Mouse (Mus musculus): ENCODE measurements around the gene Hexim1. TPM values are rescaled to one million over a fixed set of nuclear protein-coding genes. Genes with fewer than 3 reads are reported as not detected.

Gene Hexim1
- polyA plus RNA-seq, 1 experiment from 2014 or later: 4.0 TPM

- no peak overlapping the region for H3K4me2 ChIP-seq (replicated peaks)
- H3K27ac ChIP-seq: no peak overlapping the region
- no peak overlapping the region for H3K4me3 ChIP-seq
- H3K36me3 ChIP-seq: no peaks in the 10 kb centered on the region
- H3K9me3 ChIP-seq (replicated peaks): no peaks in the 10 kb centered on the region
- 80% methylated on average over 11 of the region's 11 CpGs for WGBS
- peaks cover 20% of the 10 kb centered on the region for H3K4me1 ChIP-seq
- H3K27me3 ChIP-seq: peaks cover 50% of the 10 kb centered on the region
- no peak overlapping the region for H3K9ac ChIP-seq
- ATAC-seq (ENCODE audit: low FRiP score): no peak
These were observed 37.9 kb upstream of the Hexim1 start for GRCm38 (mm10) chr11:103078131-103078530.

GRCm38 (mm10) chr11:103080323-103081091 lies 35.5 kb upstream of the Hexim1 start:
- H3K9ac ChIP-seq: peak overlapping the region; percentile 50
- no peaks in the 10 kb centered on the region for H3K9me3 ChIP-seq (replicated peaks)
- H3K27ac ChIP-seq: no peak overlapping the region
- 1% methylated on average over 43 of the region's 43 CpGs for WGBS
- peak overlapping the region; percentile 30 for H3K4me3 ChIP-seq
- no peaks in the 10 kb centered on the region for H3K36me3 ChIP-seq
- peaks cover 51% of the 10 kb centered on the region for H3K27me3 ChIP-seq
- peaks cover 11% of the 10 kb centered on the region for H3K4me1 ChIP-seq
- ATAC-seq (ENCODE audit: low FRiP score): peak; percentile 52; the same call in 1 of the 2 replicates
- H3K4me2 ChIP-seq (replicated peaks): peak overlapping the region; percentile 57

- WGBS: 48% methylated on average over 6 of the region's 6 CpGs
- Histone ChIP-seq H3K4me1 (peaks cover 11% of the 10 kb centered on the region), H3K9ac (no peak overlapping the region), H3K4me3 (no peak overlapping the region), H3K9me3 (replicated peaks) (no peaks in the 10 kb centered on the region), H3K27ac (no peak overlapping the region), H3K36me3 (no peaks in the 10 kb centered on the region), H3K27me3 (peaks cover 51% of the 10 kb centered on the region), H3K4me2 (replicated peaks) (no peak overlapping the region)
- ATAC-seq (ENCODE audit: low FRiP score): no peak
These were observed 34.4 kb upstream of the Hexim1 start for GRCm38 (mm10) chr11:103081631-103082030.

GRCm38 (mm10) chr11:103093306-103093705 lies 22.7 kb upstream of the Hexim1 start:
- no peak for ATAC-seq (ENCODE audit: low FRiP score)
- Histone ChIP-seq H3K4me3 (no peak overlapping the region), H3K36me3 (no peaks in the 10 kb centered on the region), H3K4me1 (no peaks in the 10 kb centered on the region), H3K9me3 (replicated peaks) (no peaks in the 10 kb centered on the region), H3K9ac (no peak overlapping the region), H3K27ac (no peak overlapping the region), H3K27me3 (peaks cover 22% of the 10 kb centered on the region), H3K4me2 (replicated peaks) (no peak overlapping the region)
- WGBS: 96% methylated on average over 7 of the region's 7 CpGs

GRCm38 (mm10) chr11:103093862-103094833 lies 21.9 kb upstream of the Hexim1 start:
- Histone ChIP-seq H3K9ac (no peak overlapping the region), H3K36me3 (no peaks in the 10 kb centered on the region), H3K9me3 (replicated peaks) (no peaks in the 10 kb centered on the region), H3K4me2 (replicated peaks) (no peak overlapping the region), H3K27me3 (peaks cover 30% of the 10 kb centered on the region), H3K4me3 (no peak overlapping the region), H3K4me1 (no peaks in the 10 kb centered on the region), H3K27ac (no peak overlapping the region)
- WGBS: 70% methylated on average over 20 of the region's 20 CpGs
- no peak for ATAC-seq (ENCODE audit: low FRiP score)

GRCm38 (mm10) chr11:103095107-103095670 lies 20.8 kb upstream of the Hexim1 start:
- Histone ChIP-seq H3K9ac (no peak overlapping the region), H3K27me3 (peaks cover 40% of the 10 kb centered on the region), H3K36me3 (no peaks in the 10 kb centered on the region), H3K27ac (no peak overlapping the region), H3K4me2 (replicated peaks) (no peak overlapping the region), H3K4me1 (no peaks in the 10 kb centered on the region), H3K9me3 (replicated peaks) (no peaks in the 10 kb centered on the region), H3K4me3 (no peak overlapping the region)
- WGBS: 52% methylated on average over 9 of the region's 9 CpGs
- no peak for ATAC-seq (ENCODE audit: low FRiP score)

GRCm38 (mm10) chr11:103095801-103096200 lies 20.2 kb upstream of the Hexim1 start:
- H3K4me3 ChIP-seq: no peak overlapping the region
- H3K27me3 ChIP-seq: peaks cover 47% of the 10 kb centered on the region
- H3K36me3 ChIP-seq: no peaks in the 10 kb centered on the region
- H3K4me2 ChIP-seq (replicated peaks): no peak overlapping the region
- H3K9ac ChIP-seq: no peak overlapping the region
- no peak for ATAC-seq (ENCODE audit: low FRiP score)
- H3K4me1 ChIP-seq: peaks cover under 1% of the 10 kb centered on the region; the same call in 1 of the 2 replicates
- no peak overlapping the region for H3K27ac ChIP-seq
- WGBS: 92% methylated on average over 6 of the region's 6 CpGs
- H3K9me3 ChIP-seq (replicated peaks): no peaks in the 10 kb centered on the region

GRCm38 (mm10) chr11:103096979-103097894 lies 18.8 kb upstream of the Hexim1 start:
- Histone ChIP-seq H3K9me3 (replicated peaks) (no peaks in the 10 kb centered on the region), H3K27ac (no peak overlapping the region), H3K27me3 (peaks cover 59% of the 10 kb centered on the region), H3K4me3 (no peak overlapping the region), H3K9ac (0 out of 2 replicates have a peak overlapping the region, but pooled peaks have one; percentile 8), H3K36me3 (no peaks in the 10 kb centered on the region), H3K4me2 (replicated peaks) (no peak overlapping the region), H3K4me1 (peaks cover 15% of the 10 kb centered on the region)
- ATAC-seq (ENCODE audit: low FRiP score): no peak
- 29% methylated on average over 22 of the region's 22 CpGs for WGBS

- no peaks in the 10 kb centered on the region for H3K36me3 ChIP-seq
- WGBS: 65% methylated on average over 11 of the region's 11 CpGs
- H3K9ac ChIP-seq: no peak overlapping the region
- H3K4me1 ChIP-seq: peaks cover 24% of the 10 kb centered on the region
- ATAC-seq (ENCODE audit: low FRiP score): no peak
- peaks cover 67% of the 10 kb centered on the region for H3K27me3 ChIP-seq
- no peaks in the 10 kb centered on the region for H3K9me3 ChIP-seq (replicated peaks)
- H3K4me2 ChIP-seq (replicated peaks): no peak overlapping the region
- no peak overlapping the region for H3K27ac ChIP-seq
- H3K4me3 ChIP-seq: no peak overlapping the region
These were observed 17.4 kb upstream of the Hexim1 start for GRCm38 (mm10) chr11:103098531-103099190.

GRCm38 (mm10) chr11:103099352-103099940 lies 16.6 kb upstream of the Hexim1 start:
- 56% methylated on average over 12 of the region's 12 CpGs for WGBS

GRCm38 (mm10) chr11:103100361-103100760 lies 15.7 kb upstream of the Hexim1 start:
- H3K27me3 ChIP-seq: peaks cover 73% of the 10 kb centered on the region
- no peak overlapping the region for H3K9ac ChIP-seq
- H3K4me3 ChIP-seq: no peak overlapping the region
- H3K9me3 ChIP-seq (replicated peaks): no peaks in the 10 kb centered on the region
- no peak for ATAC-seq (ENCODE audit: low FRiP score)
- H3K4me2 ChIP-seq (replicated peaks): no peak overlapping the region
- 71% methylated on average over 8 of the region's 8 CpGs for WGBS
- no peak overlapping the region for H3K27ac ChIP-seq
- H3K4me1 ChIP-seq: peaks cover 24% of the 10 kb centered on the region
- H3K36me3 ChIP-seq: no peaks in the 10 kb centered on the region

More at GRCm38 (mm10) chr11:103099352-103099940, 16.6 kb upstream of the Hexim1 start:
- no peak overlapping the region for H3K9ac ChIP-seq
- H3K27me3 ChIP-seq: peaks cover 72% of the 10 kb centered on the region
- H3K36me3 ChIP-seq: no peaks in the 10 kb centered on the region
- H3K4me1 ChIP-seq: peaks cover 24% of the 10 kb centered on the region
- ATAC-seq (ENCODE audit: low FRiP score): no peak
- no peak overlapping the region for H3K4me3 ChIP-seq
- no peak overlapping the region for H3K27ac ChIP-seq
- no peak overlapping the region for H3K4me2 ChIP-seq (replicated peaks)
- H3K9me3 ChIP-seq (replicated peaks): no peaks in the 10 kb centered on the region

Measured in hindbrain, embryonic 12.5 days (tissue).